Mouse (Mus musculus) skeletal muscle tissue, adult 2 months (tissue): ENCODE measurements around the gene Ahdc1.

Experiments
- DNase-seq: peaks from one replicate; pipeline ENCODE4 v3.0.0-alpha.2; 2012; ENCODE audit warnings: low read depth, low spot score

The Ahdc1 gene

DNA sequence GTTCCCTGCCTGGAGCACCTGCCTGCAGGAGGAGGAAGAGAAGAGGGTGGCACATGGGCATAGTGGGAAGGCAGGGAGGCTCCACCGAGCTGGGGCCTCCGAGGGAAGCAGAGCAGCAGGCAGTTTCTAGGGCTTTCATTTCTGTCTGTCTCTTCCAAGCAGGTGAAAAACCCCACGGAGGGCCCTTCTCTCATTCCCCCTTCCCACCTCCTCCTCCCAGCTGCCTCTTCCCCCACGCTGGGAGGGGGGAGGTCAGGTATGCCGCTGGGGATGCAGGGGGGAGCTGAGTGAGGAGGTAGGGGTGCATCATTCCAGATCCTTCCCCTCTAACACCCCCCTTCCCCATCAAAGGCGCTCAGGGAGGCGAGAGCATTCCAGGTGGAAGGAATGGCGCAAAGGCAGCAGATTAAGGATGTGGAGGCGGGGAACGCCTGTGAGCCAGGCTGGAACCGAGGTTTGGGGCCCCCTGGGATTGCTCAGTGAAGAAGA lies 109.8 kb downstream of the Ahdc1 start:
- no peak for DNase-seq

DNA sequence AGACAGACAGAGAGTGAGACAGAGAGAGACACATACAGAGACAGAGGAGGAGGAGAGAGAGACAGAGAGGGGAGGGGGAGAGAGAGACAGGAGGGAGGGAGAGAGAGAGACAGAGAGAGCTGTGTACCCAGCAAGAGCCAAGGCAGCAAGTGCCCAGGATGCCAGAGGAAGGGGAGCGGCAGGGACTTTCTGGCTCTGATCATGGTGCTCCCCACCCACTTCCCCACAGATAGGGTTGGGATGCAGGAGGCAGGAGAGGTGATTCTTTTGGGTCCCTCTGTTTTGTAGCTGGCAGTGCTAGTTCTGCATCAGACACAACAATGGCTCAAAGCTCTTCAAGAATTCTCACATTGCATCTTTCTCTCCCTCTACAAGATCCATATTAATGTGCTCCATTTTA lies 110.4 kb downstream of the Ahdc1 start:
- DNase-seq: no peak

DNA sequence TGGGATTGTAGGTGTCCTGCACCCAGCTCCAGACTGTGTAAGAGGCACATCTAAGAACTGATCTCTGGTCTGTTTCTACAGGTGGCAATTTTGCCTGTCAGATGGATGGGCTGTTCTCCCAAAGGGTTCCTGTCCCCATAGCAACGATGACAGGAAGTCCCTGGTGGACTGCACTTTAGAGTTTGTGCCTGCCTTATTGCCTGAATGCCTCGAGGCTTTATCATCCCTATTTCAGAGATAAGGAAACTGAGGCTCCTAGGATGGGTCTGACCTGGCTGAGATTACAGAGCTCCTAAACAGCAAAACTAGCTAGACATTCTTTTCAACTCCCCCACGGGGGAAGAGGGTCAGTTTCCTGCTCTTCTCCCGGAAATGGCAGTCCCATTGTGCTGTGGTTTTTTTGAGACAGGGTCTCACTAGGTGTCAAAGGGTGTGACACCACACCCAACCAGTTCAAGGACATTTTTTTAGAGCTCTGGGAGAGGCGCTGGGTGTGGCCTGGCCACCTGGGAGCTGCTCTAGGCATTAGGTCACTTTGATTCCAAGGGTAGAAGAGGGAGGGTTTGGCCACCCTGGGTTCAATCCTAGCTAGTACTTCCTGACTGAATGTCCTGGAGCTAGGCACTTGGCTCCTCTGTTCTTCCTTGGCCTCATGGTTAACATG lies 111.0 kb downstream of the Ahdc1 start:
- DNase-seq: no peak

DNA sequence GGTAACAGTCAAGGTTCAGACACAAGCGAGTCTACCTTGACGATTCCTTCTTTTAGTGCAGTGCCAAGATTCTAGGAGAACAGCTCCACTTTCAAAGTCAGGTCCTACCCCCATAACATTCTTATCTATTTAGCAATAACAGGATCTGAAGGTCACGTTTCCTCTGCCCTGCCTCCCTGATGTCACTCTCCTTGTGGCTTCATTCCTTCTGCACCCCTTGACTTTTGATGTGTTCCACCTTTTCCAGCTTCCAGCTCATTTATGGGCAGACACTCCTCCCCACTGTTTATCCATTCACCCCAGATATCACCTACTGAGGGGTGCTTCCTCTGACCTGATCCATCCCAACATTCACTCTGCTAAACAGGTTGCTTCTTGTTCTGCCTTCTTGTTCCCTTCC lies 116.0 kb downstream of the Ahdc1 start:
- no peak for DNase-seq
